Mouse (Mus musculus) embryonic facial prominence, embryonic 12.5 days (tissue): ENCODE results near the gene Dcaf8. TPM values are rescaled to one million over a fixed set of nuclear protein-coding genes. Genes with fewer than 3 reads are reported as not detected.

Experiments used
- ATAC-seq: fragments of 200-750 bp; cut with Nextera tagmentation; 2 replicates; pipeline ENCODE4 v1.8.0; 2017; ENCODE audit not compliant: insufficient number of reproducible peaks, insufficient read depth, low FRiP score, low TSS enrichment
- H3K27ac ChIP-seq: fragments of 300-500 bp; sonication (generic); 2 replicates; pipeline ENCODE4 v1.5.1; 2016; ENCODE audit warnings: mild to moderate bottlenecking
- H3K27me3 ChIP-seq: fragments of 300-500 bp; sonication (generic); 2 replicates; pipeline ENCODE4 v1.6.1; 2016; ENCODE audit warnings: mild to moderate bottlenecking, moderate library complexity
- H3K36me3 ChIP-seq: fragments of 300-500 bp; sonication (generic); 2 replicates; pipeline ENCODE4 v1.6.1; 2016; ENCODE audit warnings: mild to moderate bottlenecking
- H3K4me1 ChIP-seq: fragments of 300-500 bp; sonication (generic); 2 replicates; pipeline ENCODE4 v1.6.1; 2016
- H3K4me2 ChIP-seq: fragments of 300-500 bp; sonication (generic); replicated peaks from 2 replicates; pipeline ENCODE4 v1.6.1; 2016; ENCODE audit warnings: mild to moderate bottlenecking, moderate library complexity
- H3K4me3 ChIP-seq: fragments of 300-500 bp; sonication (generic); 2 replicates; pipeline ENCODE4 v1.5.1; 2016; ENCODE audit warnings: mild to moderate bottlenecking
- H3K9ac ChIP-seq: fragments of 300-500 bp; sonication (generic); 2 replicates; pipeline ENCODE4 v1.6.1; 2016; ENCODE audit warnings: mild to moderate bottlenecking, moderate library complexity
- H3K9me3 ChIP-seq: fragments of 300-500 bp; sonication (generic); 2 replicates; pipeline ENCODE4 v1.6.1; 2016; ENCODE audit warnings: mild to moderate bottlenecking, moderate library complexity
- WGBS: fragments of 180-500 bp; shearing (Covaris S2); methylation state at CpG from one replicate; pipeline ENCODE4 v1.1.7; 2016; 5-methylcytosine and 5-hydroxymethylcytosine counted together
- polyA plus RNA-seq: library from polyadenylated mRNA; unstranded; fragments of >200 nt; fragmentation: Nextera tagmentation; extraction: Ambion mirVana; gene quantifications from 2 replicates; pipeline ENCODE4 v1.2.1, GENCODE M21; 2016

Gene Dcaf8
- polyA plus RNA-seq, 1 experiment from 2014 or later: 171 TPM

DNA sequence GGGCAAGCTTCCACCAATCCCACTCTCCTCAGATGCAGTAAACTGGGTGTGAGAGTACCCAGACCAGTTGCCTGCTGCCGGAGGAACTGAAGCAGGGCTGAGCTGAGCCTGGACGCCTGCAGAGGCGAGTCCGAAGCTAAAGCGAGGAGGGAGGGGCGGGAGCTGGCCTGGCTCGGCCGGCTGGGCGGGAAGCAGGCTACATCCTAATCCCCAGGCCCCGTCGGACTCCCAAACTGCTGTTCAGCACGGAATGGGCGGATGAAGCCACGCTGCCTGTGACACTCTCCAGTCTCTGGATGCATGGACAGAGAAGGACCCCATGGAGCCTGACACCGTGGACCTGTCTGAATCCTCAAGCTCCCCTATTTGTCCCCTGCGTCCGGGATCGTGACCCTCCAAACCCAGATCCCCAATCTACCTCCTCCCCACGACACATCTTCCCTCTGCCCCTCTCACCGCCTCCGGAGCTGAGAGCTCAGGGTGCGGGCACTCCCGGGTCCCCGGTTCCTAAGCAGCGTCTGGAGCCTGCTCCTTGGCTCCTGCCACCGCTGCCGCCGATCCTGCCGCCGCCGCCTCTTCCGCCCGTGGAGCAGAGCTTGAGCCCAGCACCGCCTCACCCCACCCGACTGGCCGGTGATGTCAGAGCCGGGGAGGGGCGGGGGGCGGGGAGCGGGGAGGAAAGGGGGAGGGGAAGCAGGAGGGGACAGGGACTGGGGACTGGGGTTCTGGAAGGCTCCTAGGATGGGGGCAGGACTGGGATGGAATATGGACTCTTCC lies 58.4 kb downstream of the Dcaf8 start, which contains the start of gene Pea15a:
Gene Pea15a (minus strand): TSS at position 664 of the 777 bp plus-strand sequence.
- Histone ChIP-seq H3K4me2 (peak within 1 kb of the TSS; percentile 77), H3K9ac (peak within 1 kb of the TSS; percentile 79), H3K4me1 (peaks cover 52% of the 10 kb centered on the region), H3K27me3 (no peaks in the 10 kb centered on the region), H3K36me3 (peaks cover 5% of the 10 kb centered on the region; the same call in 1 of the 2 replicates), H3K4me3 (peak within 1 kb of the TSS; percentile 65), H3K9me3 (no peaks in the 10 kb centered on the region), H3K27ac (peak within 1 kb of the TSS; percentile 80)
- peak; percentile 50 for ATAC-seq
- WGBS: under 1% methylated on average over 37 of the region's 40 CpGs

DNA sequence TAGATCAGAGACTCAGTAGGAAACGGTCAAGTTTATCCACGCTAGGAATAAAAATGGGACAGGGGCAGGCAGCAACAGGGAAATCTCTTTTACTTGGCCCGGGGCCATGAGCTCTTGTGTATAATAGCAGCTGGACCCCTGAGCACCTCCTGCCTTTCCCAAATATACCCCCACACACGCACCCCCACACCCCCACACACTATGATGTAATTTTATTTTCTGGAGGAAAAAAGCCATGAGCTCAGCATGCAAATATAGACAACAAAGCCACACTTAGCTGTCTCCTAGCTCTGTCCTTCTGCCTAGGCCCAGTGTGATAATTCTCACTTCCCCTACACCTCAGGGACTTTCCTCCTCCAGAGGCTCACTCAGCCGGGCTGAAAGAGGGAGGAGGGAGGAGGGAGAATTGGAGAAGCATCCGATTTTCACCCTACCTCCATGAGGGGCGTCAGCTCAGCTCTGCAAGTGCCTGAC lies 59.3 kb downstream of the Dcaf8 start:
- H3K9ac ChIP-seq: peak overlapping the region; percentile 79; the same call in 1 of the 2 replicates

DNA sequence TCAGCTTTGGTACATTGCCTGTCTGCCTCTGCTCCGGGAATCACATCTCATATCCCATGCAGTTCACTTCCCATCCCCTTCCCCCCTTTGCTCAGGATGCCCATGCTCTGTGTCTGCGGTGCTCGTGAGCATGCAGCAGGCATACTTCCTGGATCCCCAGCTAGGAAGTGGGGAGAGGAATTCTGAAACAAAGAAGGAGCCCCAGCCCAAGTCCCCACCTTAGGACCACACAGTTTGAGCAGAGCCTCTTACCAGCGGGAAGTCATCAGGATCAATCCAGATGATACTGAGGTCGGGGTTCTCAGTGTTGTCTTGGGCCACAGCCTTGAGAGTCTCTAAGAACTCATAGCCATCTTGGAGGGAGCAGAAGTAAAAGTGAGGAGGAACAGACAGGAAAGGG lies 64.9 kb downstream of the Dcaf8 start:
- Histone ChIP-seq H3K27me3 (no peaks in the 10 kb centered on the region), H3K4me2 (no peak overlapping the region), H3K9me3 (no peaks in the 10 kb centered on the region), H3K4me1 (peaks cover 19% of the 10 kb centered on the region; the same call in 1 of the 2 replicates), H3K4me3 (no peak overlapping the region), H3K9ac (no peak overlapping the region), H3K36me3 (no peaks in the 10 kb centered on the region), H3K27ac (no peak overlapping the region)
- ATAC-seq: no peak
- 52% methylated on average over 5 of the region's 5 CpGs for WGBS

More for the DNA sequence above, 59.3 kb downstream of the Dcaf8 start:
- Histone ChIP-seq H3K4me2 (peak overlapping the region; percentile 77), H3K27ac (peak overlapping the region; percentile 80; the same call in 1 of the 2 replicates), H3K4me1 (peaks cover 46% of the 10 kb centered on the region), H3K4me3 (no peak overlapping the region), H3K9me3 (no peaks in the 10 kb centered on the region), H3K27me3 (no peaks in the 10 kb centered on the region), H3K36me3 (peaks cover 2% of the 10 kb centered on the region; the same call in 1 of the 2 replicates)
- WGBS: 25% methylated on average over 6 of the region's 7 CpGs
- no peak for ATAC-seq

DNA sequence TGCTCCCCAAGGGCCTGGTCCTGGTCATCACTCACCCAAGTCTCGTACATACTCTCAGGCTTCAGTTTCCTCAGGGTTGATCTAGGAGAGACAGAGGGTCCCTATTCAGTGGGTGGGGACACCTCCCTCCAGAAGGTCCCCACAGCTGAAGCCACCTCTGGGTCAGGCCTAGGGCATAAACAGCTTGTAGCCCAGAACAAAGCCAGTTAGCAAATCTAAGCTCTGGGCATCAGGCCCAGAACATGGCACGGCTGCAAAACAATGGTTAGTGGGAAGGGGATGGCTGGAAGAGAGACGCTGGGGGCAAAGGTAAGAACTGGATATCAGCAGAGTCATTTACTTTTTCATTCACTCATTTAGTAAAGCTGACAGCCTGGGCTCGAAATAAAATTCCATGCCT lies 65.9 kb downstream of the Dcaf8 start:
- ATAC-seq: no peak

DNA sequence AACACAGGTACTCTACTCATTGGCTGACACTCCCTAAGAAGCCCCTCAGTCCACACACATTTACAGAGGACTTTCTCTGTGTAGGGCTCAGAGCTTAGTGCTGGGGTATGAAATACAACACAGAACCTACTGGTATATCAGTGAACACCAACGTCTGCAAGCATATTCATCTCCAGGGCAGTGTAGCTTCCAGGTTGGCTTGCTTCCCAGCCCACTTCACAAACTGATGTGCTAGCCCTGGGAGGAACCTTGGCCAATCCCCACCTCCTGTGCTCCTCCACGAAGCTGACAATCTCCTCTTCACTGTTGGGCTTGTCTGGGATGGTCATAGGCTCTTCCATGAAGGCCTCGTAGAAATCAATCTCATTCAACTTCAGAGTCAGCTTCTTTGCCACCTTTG lies 66.9 kb downstream of the Dcaf8 start:
- H3K4me3 ChIP-seq: no peak overlapping the region
- H3K27ac ChIP-seq: no peak overlapping the region
- no peak overlapping the region for H3K4me2 ChIP-seq
- 72% methylated on average over 3 of the region's 3 CpGs for WGBS
- no peaks in the 10 kb centered on the region for H3K9me3 ChIP-seq
- H3K9ac ChIP-seq: no peak overlapping the region
- peaks cover 35% of the 10 kb centered on the region for H3K4me1 ChIP-seq
- ATAC-seq: no peak
- no peaks in the 10 kb centered on the region for H3K36me3 ChIP-seq
- no peaks in the 10 kb centered on the region for H3K27me3 ChIP-seq

More for the DNA sequence above, 65.9 kb downstream of the Dcaf8 start:
- no peaks in the 10 kb centered on the region for H3K27me3 ChIP-seq
- 81% methylated on average over 4 of the region's 4 CpGs for WGBS
- H3K27ac ChIP-seq: no peak overlapping the region
- no peak overlapping the region for H3K4me3 ChIP-seq
- no peak overlapping the region for H3K9ac ChIP-seq
- H3K36me3 ChIP-seq: no peaks in the 10 kb centered on the region
- H3K4me1 ChIP-seq: peaks cover 25% of the 10 kb centered on the region; the same call in 1 of the 2 replicates
- H3K4me2 ChIP-seq: no peak overlapping the region
- no peaks in the 10 kb centered on the region for H3K9me3 ChIP-seq

DNA sequence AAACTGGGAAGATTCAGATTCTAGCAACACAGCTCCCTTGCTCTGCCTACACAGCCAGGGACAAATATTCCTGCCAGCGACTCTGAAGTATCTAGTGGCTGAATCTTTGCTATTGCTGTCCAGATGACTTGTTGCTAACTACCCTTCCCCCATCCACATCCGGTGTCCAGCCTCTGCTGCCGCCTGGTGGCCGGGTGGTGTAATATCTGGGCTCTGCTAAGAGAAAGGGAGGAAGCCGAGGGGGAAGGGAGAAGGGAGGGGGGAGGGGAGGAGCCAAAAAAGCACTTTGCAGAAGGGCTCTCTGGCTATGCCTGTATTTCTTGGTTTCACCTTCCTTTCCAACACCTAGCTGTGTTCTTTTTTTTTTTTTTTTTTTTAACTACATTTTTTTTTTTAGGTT lies 69.3 kb downstream of the Dcaf8 start:
- 0% methylated on average over 5 of the region's 5 CpGs for WGBS
- Histone ChIP-seq H3K9me3 (no peaks in the 10 kb centered on the region), H3K4me1 (peaks cover 59% of the 10 kb centered on the region), H3K4me3 (peak overlapping the region; percentile 20; the same call in 1 of the 2 replicates), H3K9ac (0 out of 2 replicates have a peak overlapping the region, but pooled peaks have one; percentile 12), H3K27me3 (no peaks in the 10 kb centered on the region), H3K4me2 (peak overlapping the region; percentile 42), H3K36me3 (no peaks in the 10 kb centered on the region), H3K27ac (peak overlapping the region; percentile 64)
- ATAC-seq: 0 out of 2 replicates have a peak, but pooled peaks have one; percentile 4

DNA sequence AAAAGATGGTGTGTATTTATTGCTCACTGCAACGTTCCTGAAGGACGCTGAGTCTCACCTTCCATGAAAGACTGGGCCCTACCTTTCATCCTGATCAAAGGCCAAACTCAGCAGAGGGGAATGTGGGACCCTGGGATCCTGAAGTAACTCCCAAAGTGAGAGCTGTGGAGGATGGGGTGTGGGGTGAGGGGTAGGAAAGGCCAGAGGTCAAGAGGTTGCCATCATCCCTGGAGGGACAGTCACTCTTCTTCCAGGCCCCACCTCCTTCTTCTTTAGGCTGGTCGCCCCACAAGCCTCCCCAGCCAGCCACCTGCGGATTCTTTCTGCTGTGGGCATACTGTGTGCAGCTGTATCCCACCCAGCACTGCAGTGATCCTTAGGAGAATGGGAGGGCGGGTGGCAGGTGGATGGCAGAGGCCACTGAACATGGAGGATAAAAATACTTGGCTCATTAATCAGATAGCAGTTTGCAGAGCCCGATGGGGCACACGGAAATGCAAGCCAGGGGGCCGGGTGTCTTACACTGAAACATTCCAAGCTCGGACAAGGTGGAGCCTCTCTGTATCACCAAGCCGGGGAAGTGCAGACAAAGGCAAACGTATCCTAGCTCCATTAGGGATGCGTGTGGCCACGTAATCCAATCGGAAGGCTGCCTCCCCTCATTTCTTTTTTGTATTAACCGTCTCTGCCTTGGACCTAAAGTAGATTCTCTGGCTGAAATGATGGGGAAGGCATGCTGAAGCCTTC lies 70.5 kb downstream of the Dcaf8 start:
- H3K9ac ChIP-seq: no peak overlapping the region
- H3K4me1 ChIP-seq: peaks cover 55% of the 10 kb centered on the region
- H3K9me3 ChIP-seq: no peaks in the 10 kb centered on the region
- H3K27ac ChIP-seq: peak overlapping the region; percentile 12; the same call in 1 of the 2 replicates
- no peaks in the 10 kb centered on the region for H3K27me3 ChIP-seq
- no peak overlapping the region for H3K4me3 ChIP-seq
- no peak overlapping the region for H3K4me2 ChIP-seq
- H3K36me3 ChIP-seq: no peaks in the 10 kb centered on the region
- 61% methylated on average over 15 of the region's 15 CpGs for WGBS
- no peak for ATAC-seq

DNA sequence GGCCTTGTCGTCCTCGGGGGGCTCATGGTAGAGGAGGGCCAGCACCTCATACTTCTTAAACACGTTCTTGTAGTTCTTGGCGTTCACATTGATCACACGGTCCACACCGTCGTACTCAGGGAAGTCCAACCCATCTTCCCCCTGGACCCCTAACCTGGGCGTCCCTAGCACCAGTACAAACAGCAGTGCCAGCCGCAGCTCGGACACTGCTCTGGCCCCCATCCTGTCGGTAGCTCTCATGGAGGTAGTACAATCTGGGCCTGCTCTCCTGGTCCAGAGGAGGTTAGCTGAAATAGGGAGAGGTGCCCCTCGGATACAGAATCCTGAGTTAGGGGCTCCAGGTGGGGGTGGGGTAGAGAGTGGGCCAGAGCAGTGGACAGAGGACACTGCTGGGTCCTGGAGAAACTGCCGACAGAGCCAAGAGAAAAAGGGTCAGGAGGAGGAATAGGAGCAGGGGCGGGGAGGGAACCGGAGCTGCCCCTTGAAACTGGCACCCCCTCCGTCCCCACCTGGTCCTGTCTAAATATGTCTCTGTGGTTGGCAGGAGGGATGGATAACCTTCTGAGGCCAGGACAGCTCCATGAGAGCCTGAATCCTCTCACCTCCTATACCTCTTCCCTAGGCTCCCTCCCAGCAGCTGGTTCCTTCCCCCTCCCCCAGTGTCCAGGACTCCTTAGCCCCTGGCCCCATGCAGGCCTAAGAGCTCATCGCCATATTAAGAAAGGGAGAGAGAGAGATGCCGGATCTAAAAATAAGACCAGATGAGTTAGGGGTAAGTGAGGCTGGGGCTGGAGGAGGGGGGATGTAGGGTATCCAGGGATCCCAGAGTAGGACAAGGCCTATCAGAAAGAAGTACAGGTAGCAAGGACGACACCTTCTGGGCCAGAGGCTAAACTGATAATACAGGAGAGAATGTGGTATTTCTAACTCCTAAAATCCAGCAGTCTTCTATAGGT lies 71.8 kb downstream of the Dcaf8 start, which contains the start of gene Casq1:
Gene Casq1 (minus strand): TSS at position 418 of the 956 bp plus-strand sequence.
- ATAC-seq: no peak
- Histone ChIP-seq H3K9me3 (no peaks in the 10 kb centered on the region), H3K4me2 (no peak within 1 kb of the TSS), H3K4me3 (no peak within 1 kb of the TSS), H3K27me3 (no peaks in the 10 kb centered on the region), H3K36me3 (no peaks in the 10 kb centered on the region), H3K27ac (peak within 1 kb of the TSS; percentile 96), H3K4me1 (peaks cover 54% of the 10 kb centered on the region), H3K9ac (no peak within 1 kb of the TSS)
- 73% methylated on average over 16 of the region's 19 CpGs for WGBS

DNA sequence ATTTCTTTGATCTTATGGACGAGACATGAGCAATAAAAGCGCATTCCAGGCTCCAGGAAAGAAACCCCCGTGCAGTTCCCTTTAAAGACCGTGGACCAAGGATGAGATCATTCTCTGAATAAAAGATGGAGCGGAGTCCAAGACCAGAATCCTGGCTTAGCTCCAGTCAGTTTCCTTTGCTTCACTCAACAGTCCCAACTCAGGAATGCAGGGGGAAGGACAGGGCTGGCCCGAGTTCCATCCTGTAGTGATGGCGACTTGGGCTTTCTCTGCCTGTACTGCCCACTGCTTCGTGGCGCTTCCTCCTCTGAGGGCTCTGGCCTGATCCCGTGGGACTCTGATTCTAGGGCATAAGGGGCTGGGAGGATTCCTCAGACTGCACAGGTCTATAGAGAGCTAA lies 72.5 kb downstream of the Dcaf8 start:
- Histone ChIP-seq H3K27ac (peak overlapping the region; percentile 96), H3K27me3 (no peaks in the 10 kb centered on the region), H3K4me2 (no peak overlapping the region), H3K36me3 (no peaks in the 10 kb centered on the region), H3K9me3 (no peaks in the 10 kb centered on the region), H3K4me1 (peaks cover 54% of the 10 kb centered on the region), H3K4me3 (no peak overlapping the region), H3K9ac (no peak overlapping the region)
- WGBS: 46% methylated on average over 10 of the region's 10 CpGs
- ATAC-seq: no peak

DNA sequence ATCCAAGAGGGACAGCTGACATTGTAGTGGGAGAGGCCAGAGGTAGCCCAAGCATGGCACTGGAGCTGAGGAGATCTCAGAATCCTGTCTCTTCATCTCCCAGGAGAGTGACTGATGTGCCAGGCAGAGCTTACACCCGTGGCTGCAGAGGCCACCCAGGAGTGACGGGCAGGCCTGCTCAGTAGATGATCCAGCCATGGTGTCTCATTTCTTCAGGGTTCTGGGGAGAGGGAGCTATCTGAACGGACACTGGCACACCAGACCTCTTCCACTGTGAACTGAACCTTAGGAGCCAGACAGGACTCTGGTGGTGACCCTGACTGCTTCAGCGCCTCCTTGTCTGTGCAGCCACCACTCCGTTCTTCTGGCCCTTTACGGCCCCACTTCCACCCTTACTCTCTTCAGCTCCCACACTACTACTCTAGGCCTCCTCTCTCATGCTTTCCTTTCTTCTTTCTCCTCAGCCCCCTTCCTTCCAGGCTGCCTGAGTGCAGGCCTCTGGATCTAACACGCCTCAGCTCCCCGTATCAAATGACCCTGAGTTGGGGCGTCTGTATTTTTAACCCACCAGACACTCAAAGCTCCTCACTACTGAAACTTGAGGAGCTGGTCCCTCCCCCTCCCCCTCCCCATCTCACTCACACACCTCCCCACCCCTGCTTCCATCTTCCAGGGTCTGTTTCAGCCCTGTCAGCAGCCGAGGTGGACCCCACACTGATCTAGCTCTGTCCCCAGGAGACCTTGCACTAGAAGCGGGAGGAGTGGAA lies 73.6 kb downstream of the Dcaf8 start:
- H3K36me3 ChIP-seq: no peaks in the 10 kb centered on the region
- no peak overlapping the region for H3K9ac ChIP-seq
- peaks cover 54% of the 10 kb centered on the region for H3K4me1 ChIP-seq
- H3K27me3 ChIP-seq: no peaks in the 10 kb centered on the region
- H3K27ac ChIP-seq: peak overlapping the region; percentile 96
- no peak overlapping the region for H3K4me3 ChIP-seq
- no peaks in the 10 kb centered on the region for H3K9me3 ChIP-seq
- ATAC-seq: peak; percentile 72
- no peak overlapping the region for H3K4me2 ChIP-seq
- WGBS: 22% methylated on average over 11 of the region's 11 CpGs
